Mouse (Mus musculus) erythroblast, embryonic 14.5 days (primary cell): ENCODE measurements around the gene Mybpc3.

Experiments
- GATA1 ChIP-seq: IDR thresholded peaks from 2 replicates; pipeline ENCODE4 v1.6.1; 2012; ENCODE audit warnings: low read length, inconsistent platforms, mixed read lengths
- TAL1 ChIP-seq: IDR thresholded peaks from 3 replicates; pipeline ENCODE4 v1.6.1; 2012; ENCODE audit warnings: low read length, inconsistent platforms, mixed read lengths

- TF ChIP-seq GATA1, result no peak
- TF ChIP-seq TAL1, result no peak
These were observed 45.0 kb downstream of the Mybpc3 start for GRCm38 (mm10) chr2:91162952-91163351.
